Mouse (Mus musculus) heart, embryonic 13.5 days (tissue): ENCODE results near the gene BC052040. TPM values are rescaled to one million over a fixed set of nuclear protein-coding genes. Genes with fewer than 3 reads are reported as not detected.

Experiments
- ATAC-seq: fragments of 200-750 bp; cut with Nextera tagmentation; 2 replicates; pipeline ENCODE4 v1.8.0; 2017; ENCODE audit warnings: moderate TSS enrichment; ENCODE audit not compliant: insufficient number of reproducible peaks, low FRiP score, low TSS enrichment; ENCODE audit errors: extremely low read depth
- H3K27ac ChIP-seq: fragments of 300-500 bp; sonication (generic); replicated peaks from 2 replicates; pipeline ENCODE4 v1.5.1; 2015; ENCODE audit warnings: moderate library complexity, mild to moderate bottlenecking, inconsistent platforms
- H3K27me3 ChIP-seq: fragments of 300-500 bp; sonication (generic); replicated peaks from 2 replicates; pipeline ENCODE4 v1.6.1; 2015; ENCODE audit warnings: mild to moderate bottlenecking, inconsistent platforms
- H3K36me3 ChIP-seq: fragments of 300-500 bp; sonication (generic); 2 replicates; pipeline ENCODE4 v1.6.1; 2015; ENCODE audit warnings: mild to moderate bottlenecking, inconsistent platforms
- H3K4me1 ChIP-seq: fragments of 300-500 bp; sonication (generic); 2 replicates; pipeline ENCODE4 v1.6.1; 2015; ENCODE audit warnings: inconsistent platforms
- H3K4me2 ChIP-seq: fragments of 300-500 bp; sonication (generic); 2 replicates; pipeline ENCODE4 v1.6.1; 2015; ENCODE audit warnings: inconsistent platforms, mild to moderate bottlenecking, moderate library complexity
- H3K4me3 ChIP-seq: fragments of 300-500 bp; sonication (generic); 2 replicates; pipeline ENCODE4 v1.5.1; 2015; ENCODE audit warnings: moderate library complexity, mild to moderate bottlenecking, inconsistent platforms
- H3K9ac ChIP-seq: fragments of 300-500 bp; sonication (generic); 2 replicates; pipeline ENCODE4 v1.6.1; 2015; ENCODE audit warnings: inconsistent platforms, mild to moderate bottlenecking, moderate library complexity
- H3K9me3 ChIP-seq: fragments of 300-500 bp; sonication (generic); 2 replicates; pipeline ENCODE4 v1.6.1; 2016; ENCODE audit warnings: inconsistent platforms
- WGBS: fragments of 180-500 bp; shearing (Covaris S2); methylation state at CpG from one replicate; pipeline ENCODE4 v1.1.7; 2015; ENCODE audit warnings: mixed read lengths; 5-methylcytosine and 5-hydroxymethylcytosine counted together
- polyA plus RNA-seq: library from polyadenylated mRNA; unstranded; fragments of >200 nt; fragmentation: Nextera tagmentation; extraction: Ambion mirVana; gene quantifications from 2 replicates; pipeline ENCODE4 v1.2.1, GENCODE M21; 2015

Gene BC052040
- polyA plus RNA-seq, 1 experiment from 2014 or later: 14.5 TPM

- H3K27ac ChIP-seq: no peak overlapping the region
- H3K36me3 ChIP-seq: no peaks in the 10 kb centered on the region
- ATAC-seq: no peak
- peaks cover 32% of the 10 kb centered on the region for H3K4me1 ChIP-seq
- no peaks in the 10 kb centered on the region for H3K27me3 ChIP-seq
- H3K9ac ChIP-seq: no peak overlapping the region
- 91% methylated on average over 2 of the region's 2 CpGs for WGBS
- no peak overlapping the region for H3K4me3 ChIP-seq
- H3K9me3 ChIP-seq: no peaks in the 10 kb centered on the region
- no peak overlapping the region for H3K4me2 ChIP-seq
Measured at GRCm38 (mm10) chr2:115602116-115602515, 20.6 kb downstream of the BC052040 start.

GRCm38 (mm10) chr2:115604132-115604531, 22.6 kb downstream of the BC052040 start:
- peaks cover 29% of the 10 kb centered on the region for H3K4me1 ChIP-seq
- no peaks in the 10 kb centered on the region for H3K27me3 ChIP-seq
- no peaks in the 10 kb centered on the region for H3K9me3 ChIP-seq
- no peak overlapping the region for H3K27ac ChIP-seq
- no peak overlapping the region for H3K9ac ChIP-seq
- no peak overlapping the region for H3K4me2 ChIP-seq
- H3K4me3 ChIP-seq: no peak overlapping the region
- WGBS: 85% methylated on average over 6 of the region's 6 CpGs
- no peaks in the 10 kb centered on the region for H3K36me3 ChIP-seq
- no peak for ATAC-seq

- 35% methylated on average over 1 of the region's 1 CpGs for WGBS
- H3K9ac ChIP-seq: no peak overlapping the region
- H3K27me3 ChIP-seq: no peaks in the 10 kb centered on the region
- no peaks in the 10 kb centered on the region for H3K9me3 ChIP-seq
- H3K36me3 ChIP-seq: no peaks in the 10 kb centered on the region
- H3K4me3 ChIP-seq: no peak overlapping the region
- ATAC-seq: no peak
- peaks cover 31% of the 10 kb centered on the region for H3K4me1 ChIP-seq
- peak overlapping the region; percentile 24; the same call in 1 of the 2 replicates for H3K4me2 ChIP-seq
- peak overlapping the region; percentile 55 for H3K27ac ChIP-seq
Measured at GRCm38 (mm10) chr2:115605829-115606336, 24.4 kb downstream of the BC052040 start.

GRCm38 (mm10) chr2:115609020-115609419, 27.5 kb downstream of the BC052040 start:
- Histone ChIP-seq H3K9me3 (no peaks in the 10 kb centered on the region), H3K27me3 (no peaks in the 10 kb centered on the region), H3K9ac (no peak overlapping the region), H3K4me2 (no peak overlapping the region), H3K36me3 (no peaks in the 10 kb centered on the region), H3K27ac (no peak overlapping the region), H3K4me3 (no peak overlapping the region), H3K4me1 (peaks cover 15% of the 10 kb centered on the region)
- 89% methylated on average over 3 of the region's 3 CpGs for WGBS
- ATAC-seq: no peak

- H3K4me1 ChIP-seq: peaks cover 15% of the 10 kb centered on the region
- H3K4me2 ChIP-seq: no peak overlapping the region
- H3K4me3 ChIP-seq: no peak overlapping the region
- H3K27me3 ChIP-seq: no peaks in the 10 kb centered on the region
- H3K9me3 ChIP-seq: no peaks in the 10 kb centered on the region
- no peaks in the 10 kb centered on the region for H3K36me3 ChIP-seq
- no peak overlapping the region for H3K9ac ChIP-seq
- no peak overlapping the region for H3K27ac ChIP-seq
- no peak for ATAC-seq
- 30% methylated on average over 2 of the region's 2 CpGs for WGBS
Measured at GRCm38 (mm10) chr2:115610092-115610491, 28.6 kb downstream of the BC052040 start.

- no peak overlapping the region for H3K4me3 ChIP-seq
- no peak overlapping the region for H3K27ac ChIP-seq
- H3K27me3 ChIP-seq: no peaks in the 10 kb centered on the region
- no peaks in the 10 kb centered on the region for H3K36me3 ChIP-seq
- H3K4me1 ChIP-seq: peaks cover 15% of the 10 kb centered on the region
- no peak overlapping the region for H3K4me2 ChIP-seq
- no peak for ATAC-seq
- H3K9ac ChIP-seq: no peak overlapping the region
- H3K9me3 ChIP-seq: no peaks in the 10 kb centered on the region
- WGBS: 72% methylated on average over 6 of the region's 6 CpGs
Measured at GRCm38 (mm10) chr2:115610503-115610902, 29.0 kb downstream of the BC052040 start.

GRCm38 (mm10) chr2:115613830-115614520, 32.5 kb downstream of the BC052040 start:
- WGBS: 82% methylated on average over 3 of the region's 3 CpGs
- Histone ChIP-seq H3K4me2 (no peak overlapping the region), H3K4me1 (peaks cover 7% of the 10 kb centered on the region; the same call in 1 of the 2 replicates), H3K27ac (no peak overlapping the region), H3K9ac (no peak overlapping the region), H3K27me3 (no peaks in the 10 kb centered on the region), H3K9me3 (no peaks in the 10 kb centered on the region), H3K36me3 (no peaks in the 10 kb centered on the region), H3K4me3 (no peak overlapping the region)
- ATAC-seq: no peak

- Histone ChIP-seq H3K4me1 (no peaks in the 10 kb centered on the region), H3K4me3 (no peak overlapping the region), H3K36me3 (no peaks in the 10 kb centered on the region), H3K4me2 (no peak overlapping the region), H3K9me3 (no peaks in the 10 kb centered on the region), H3K27me3 (no peaks in the 10 kb centered on the region), H3K9ac (no peak overlapping the region), H3K27ac (no peak overlapping the region)
- 85% methylated on average over 4 of the region's 4 CpGs for WGBS
- ATAC-seq: no peak
Measured at GRCm38 (mm10) chr2:115628471-115628870, 47.0 kb downstream of the BC052040 start.

GRCm38 (mm10) chr2:115631031-115631434, 49.5 kb downstream of the BC052040 start:
- no peak for ATAC-seq
- Histone ChIP-seq H3K36me3 (peaks cover 15% of the 10 kb centered on the region), H3K9ac (no peak overlapping the region), H3K4me1 (no peaks in the 10 kb centered on the region), H3K4me2 (no peak overlapping the region), H3K4me3 (no peak overlapping the region), H3K9me3 (no peaks in the 10 kb centered on the region), H3K27ac (no peak overlapping the region), H3K27me3 (no peaks in the 10 kb centered on the region)
- 70% methylated on average over 5 of the region's 5 CpGs for WGBS

- Histone ChIP-seq H3K9ac (no peak overlapping the region), H3K4me2 (no peak overlapping the region), H3K36me3 (peaks cover 15% of the 10 kb centered on the region), H3K4me3 (no peak overlapping the region), H3K9me3 (no peaks in the 10 kb centered on the region), H3K4me1 (no peaks in the 10 kb centered on the region), H3K27me3 (no peaks in the 10 kb centered on the region), H3K27ac (no peak overlapping the region)
- no peak for ATAC-seq
- WGBS: 90% methylated on average over 4 of the region's 4 CpGs
Measured at GRCm38 (mm10) chr2:115631826-115632225, 50.3 kb downstream of the BC052040 start.

- 84% methylated on average over 2 of the region's 2 CpGs for WGBS
- Histone ChIP-seq H3K4me3 (no peak overlapping the region), H3K36me3 (peaks cover 8% of the 10 kb centered on the region; the same call in 1 of the 2 replicates), H3K4me1 (no peaks in the 10 kb centered on the region), H3K9me3 (no peaks in the 10 kb centered on the region), H3K4me2 (no peak overlapping the region), H3K27ac (no peak overlapping the region), H3K9ac (no peak overlapping the region), H3K27me3 (no peaks in the 10 kb centered on the region)
- ATAC-seq: no peak
Measured at GRCm38 (mm10) chr2:115650203-115650602, 68.7 kb downstream of the BC052040 start.

GRCm38 (mm10) chr2:115659712-115660111, 78.2 kb downstream of the BC052040 start:
- peaks cover 9% of the 10 kb centered on the region for H3K4me1 ChIP-seq
- no peak overlapping the region for H3K27ac ChIP-seq
- no peak for ATAC-seq
- no peaks in the 10 kb centered on the region for H3K27me3 ChIP-seq
- H3K36me3 ChIP-seq: 0 out of 2 replicates have a peak, but pooled peaks cover 9% of the 10 kb centered on the region
- H3K9me3 ChIP-seq: no peaks in the 10 kb centered on the region
- H3K9ac ChIP-seq: no peak overlapping the region
- WGBS: 85% methylated on average over 8 of the region's 8 CpGs
- no peak overlapping the region for H3K4me3 ChIP-seq
- H3K4me2 ChIP-seq: no peak overlapping the region
